Mouse (Mus musculus): ENCODE measurements around the gene Gm17535.
A peak's percentile ranks its signal among the peaks of the same experiment; 100 is the strongest.
"Not testable (repeated sequence)": the region's sequence is repeated elsewhere in the genome, so short reads cannot be mapped to it uniquely, and the experiment has no call there.

Gene Gm17535

GRCm38 (mm10) chr9:3023985-3024648 lies 10.3 kb upstream of the Gm17535 start:
- DNase-seq (ENCODE audit: extremely low read depth, low read depth), result not testable (repeated sequence)

GRCm38 (mm10) chr9:3024912-3025467 lies 9.4 kb upstream of the Gm17535 start, which contains the start of gene Gm10717:
Gene Gm10717 (plus strand): TSS chr9:3025417.
- DNase-seq (ENCODE audit: extremely low read depth, low read depth), result not testable (repeated sequence)

GRCm38 (mm10) chr9:3025653-3026052 lies 8.7 kb upstream of the Gm17535 start:
- not testable (repeated sequence) for DNase-seq (ENCODE audit: extremely low read depth, low read depth)

GRCm38 (mm10) chr9:3026136-3026535 lies 8.3 kb upstream of the Gm17535 start:
- not testable (repeated sequence) for DNase-seq (ENCODE audit: extremely low read depth, low read depth)

GRCm38 (mm10) chr9:3026741-3027140 lies 7.7 kb upstream of the Gm17535 start:
- DNase-seq (ENCODE audit: extremely low read depth, low read depth), result not testable (repeated sequence)

- peak; percentile 29 for DNase-seq (ENCODE audit: extremely low read depth, low read depth)
These were observed 7.2 kb upstream of the Gm17535 start for GRCm38 (mm10) chr9:3027200-3027599.

- not testable (repeated sequence) for DNase-seq (ENCODE audit: extremely low read depth, low read depth)
These were observed 5.0 kb upstream of the Gm17535 start for GRCm38 (mm10) chr9:3029276-3030000.

GRCm38 (mm10) chr9:3030677-3031318 lies 3.6 kb upstream of the Gm17535 start:
- peak; percentile 86 for DNase-seq (ENCODE audit: extremely low read depth, low read depth)

GRCm38 (mm10) chr9:3036577-3036976 lies 2.2 kb downstream of the Gm17535 start, which contains the start of gene Gm10715:
Gene Gm10715 (plus strand): TSS chr9:3036877.
- DNase-seq (ENCODE audit: extremely low read depth, low read depth), result not testable (repeated sequence)

GRCm38 (mm10) chr9:3038161-3038560 lies 3.8 kb downstream of the Gm17535 start:
- DNase-seq (ENCODE audit: extremely low read depth, low read depth), result peak; percentile 20
